Mouse (Mus musculus) neural tube, embryonic 14.5 days (tissue): ENCODE results near the gene Fam32a. TPM values are rescaled to one million over a fixed set of nuclear protein-coding genes. Genes with fewer than 3 reads are reported as not detected.

Experiments
- ATAC-seq: fragments of 200-750 bp; cut with Nextera tagmentation; 2 replicates; pipeline ENCODE4 v1.8.0; 2017; ENCODE audit warnings: low read depth, mild to moderate bottlenecking, moderate TSS enrichment, moderate library complexity
- H3K27ac ChIP-seq: fragments of 300-500 bp; sonication (generic); 2 replicates; pipeline ENCODE4 v1.5.1; 2014; ENCODE audit warnings: low read depth, mild to moderate bottlenecking, control low read depth, low read length, moderate library complexity, mixed read lengths
- H3K27me3 ChIP-seq: fragments of 300-500 bp; sonication (generic); 2 replicates; pipeline ENCODE4 v1.6.1; 2014; ENCODE audit warnings: low read length; ENCODE audit not compliant: control insufficient read depth, insufficient read depth
- H3K36me3 ChIP-seq: fragments of 300-500 bp; sonication (generic); 2 replicates; pipeline ENCODE4 v1.6.1; 2014; ENCODE audit warnings: low read length, mixed read lengths; ENCODE audit not compliant: control insufficient read depth, insufficient read depth
- H3K4me1 ChIP-seq: fragments of 300-500 bp; sonication (generic); 2 replicates; pipeline ENCODE4 v1.6.1; 2014; ENCODE audit warnings: low read length; ENCODE audit not compliant: control insufficient read depth, insufficient read depth
- H3K4me2 ChIP-seq: fragments of 300-500 bp; sonication (generic); 2 replicates; pipeline ENCODE4 v1.6.1; 2014; ENCODE audit warnings: mild to moderate bottlenecking, low read depth, low read length, control low read depth
- H3K4me3 ChIP-seq: fragments of 300-500 bp; sonication (generic); 2 replicates; pipeline ENCODE4 v1.5.1; 2014; ENCODE audit warnings: low read depth, low read length, control low read depth, mixed read lengths
- H3K9ac ChIP-seq: fragments of 300-500 bp; sonication (generic); replicated peaks from 2 replicates; pipeline ENCODE4 v1.6.1; 2014; ENCODE audit warnings: low read depth, mild to moderate bottlenecking, control low read depth, low read length, mixed read lengths
- H3K9me3 ChIP-seq: fragments of 300-500 bp; sonication (generic); 2 replicates; pipeline ENCODE4 v1.6.1; 2016; ENCODE audit warnings: low read length; ENCODE audit not compliant: control insufficient read depth
- WGBS: fragments of 180-500 bp; shearing (Covaris S2); extraction: QIAGEN DNeasy Blood & Tissue Kit; methylation state at CpG from one replicate; pipeline ENCODE4 v1.1.7; 2014; 5-methylcytosine and 5-hydroxymethylcytosine counted together
- polyA plus RNA-seq: library from polyadenylated mRNA; unstranded; fragments of >200 nt; fragmentation: Nextera tagmentation; extraction: Ambion mirVana; gene quantifications from 2 replicates; pipeline ENCODE4 v1.2.1, GENCODE M21; 2014

The Fam32a gene
- polyA plus RNA-seq, 1 experiment from 2014 or later, result 60.5 TPM

- 78% methylated on average over 4 of the region's 4 CpGs for WGBS
- Histone ChIP-seq H3K4me2 (peak overlapping the region; percentile 61), H3K27me3 (no peaks in the 10 kb centered on the region), H3K4me3 (peak overlapping the region; percentile 82; the same call in 1 of the 2 replicates), H3K9me3 (no peaks in the 10 kb centered on the region), H3K27ac (no peak overlapping the region), H3K36me3 (peaks cover 15% of the 10 kb centered on the region), H3K4me1 (peaks cover 11% of the 10 kb centered on the region), H3K9ac (no peak overlapping the region)
- ATAC-seq, result no peak
These were observed 1.2 kb downstream of the Fam32a start for GRCm38 (mm10) chr8:72220758-72221157.

- Histone ChIP-seq H3K4me3 (no peak overlapping the region), H3K4me2 (no peak overlapping the region), H3K27ac (no peak overlapping the region), H3K9ac (no peak overlapping the region), H3K4me1 (peaks cover 11% of the 10 kb centered on the region), H3K36me3 (peaks cover 15% of the 10 kb centered on the region), H3K27me3 (no peaks in the 10 kb centered on the region), H3K9me3 (no peaks in the 10 kb centered on the region)
- 94% methylated on average over 5 of the region's 5 CpGs for WGBS
- ATAC-seq, result no peak
These were observed 3.1 kb downstream of the Fam32a start for GRCm38 (mm10) chr8:72222656-72223055.

- Histone ChIP-seq H3K9ac (peak within 1 kb of the TSS; percentile 70), H3K27ac (peak within 1 kb of the TSS; percentile 95), H3K36me3 (peaks cover 4% of the 10 kb centered on the region; the same call in 1 of the 2 replicates), H3K27me3 (no peaks in the 10 kb centered on the region), H3K4me3 (peak within 1 kb of the TSS; percentile 74), H3K4me2 (peak within 1 kb of the TSS; percentile 80), H3K9me3 (no peaks in the 10 kb centered on the region), H3K4me1 (peaks cover 14% of the 10 kb centered on the region)
- WGBS, result under 1% methylated on average over 54 of the region's 54 CpGs
- ATAC-seq, result peak; percentile 96
These were observed 20.2 kb downstream of the Fam32a start, which contains the start of gene Ap1m1 for GRCm38 (mm10) chr8:72239499-72240402. Gene Ap1m1, plus strand, starts transcription at chr8:72240018.

- no peaks in the 10 kb centered on the region for H3K9me3 ChIP-seq
- peak overlapping the region; percentile 80 for H3K4me2 ChIP-seq
- peaks cover 4% of the 10 kb centered on the region; the same call in 1 of the 2 replicates for H3K36me3 ChIP-seq
- H3K27ac ChIP-seq, result peak overlapping the region; percentile 95
- H3K9ac ChIP-seq, result peak overlapping the region; percentile 70
- 1% methylated on average over 24 of the region's 24 CpGs for WGBS
- peaks cover 14% of the 10 kb centered on the region for H3K4me1 ChIP-seq
- no peak for ATAC-seq
- H3K4me3 ChIP-seq, result peak overlapping the region; percentile 74
- no peaks in the 10 kb centered on the region for H3K27me3 ChIP-seq
These were observed 20.9 kb downstream of the Fam32a start for GRCm38 (mm10) chr8:72240403-72240763.

GRCm38 (mm10) chr8:72240951-72241350, 21.4 kb downstream of the Fam32a start:
- ATAC-seq, result no peak
- Histone ChIP-seq H3K9me3 (no peaks in the 10 kb centered on the region), H3K9ac (peak overlapping the region; percentile 70; the same call in 1 of the 2 replicates), H3K4me2 (peak overlapping the region; percentile 80), H3K4me1 (peaks cover 14% of the 10 kb centered on the region), H3K36me3 (peaks cover 4% of the 10 kb centered on the region; the same call in 1 of the 2 replicates), H3K4me3 (peak overlapping the region; percentile 74), H3K27ac (no peak overlapping the region), H3K27me3 (no peaks in the 10 kb centered on the region)
- WGBS, result 64% methylated on average over 7 of the region's 7 CpGs

- Histone ChIP-seq H3K4me2 (no peak overlapping the region), H3K4me1 (peaks cover 14% of the 10 kb centered on the region), H3K9me3 (no peaks in the 10 kb centered on the region), H3K27me3 (no peaks in the 10 kb centered on the region), H3K4me3 (no peak overlapping the region), H3K9ac (no peak overlapping the region), H3K27ac (no peak overlapping the region), H3K36me3 (peaks cover 4% of the 10 kb centered on the region; the same call in 1 of the 2 replicates)
- no peak for ATAC-seq
- 100% methylated on average over 1 of the region's 1 CpGs for WGBS
These were observed 22.7 kb downstream of the Fam32a start for GRCm38 (mm10) chr8:72242226-72242625.

GRCm38 (mm10) chr8:72244610-72245009, 25.1 kb downstream of the Fam32a start:
- no peak overlapping the region for H3K4me3 ChIP-seq
- H3K36me3 ChIP-seq, result peaks cover 4% of the 10 kb centered on the region; the same call in 1 of the 2 replicates
- no peaks in the 10 kb centered on the region for H3K27me3 ChIP-seq
- WGBS, result 86% methylated on average over 2 of the region's 2 CpGs
- H3K9me3 ChIP-seq, result no peaks in the 10 kb centered on the region
- no peak overlapping the region for H3K27ac ChIP-seq
- peaks cover 14% of the 10 kb centered on the region for H3K4me1 ChIP-seq
- no peak overlapping the region for H3K4me2 ChIP-seq
- no peak for ATAC-seq
- no peak overlapping the region for H3K9ac ChIP-seq

GRCm38 (mm10) chr8:72257171-72257901, 37.8 kb downstream of the Fam32a start:
- 50% methylated on average over 7 of the region's 7 CpGs for WGBS

GRCm38 (mm10) chr8:72257902-72258238, 38.3 kb downstream of the Fam32a start:
- no peaks in the 10 kb centered on the region for H3K27me3 ChIP-seq
- H3K36me3 ChIP-seq, result peaks cover 13% of the 10 kb centered on the region
- H3K4me2 ChIP-seq, result no peak overlapping the region
- WGBS, result 93% methylated on average over 1 of the region's 1 CpGs
- no peaks in the 10 kb centered on the region for H3K9me3 ChIP-seq
- no peak for ATAC-seq
- no peak overlapping the region for H3K27ac ChIP-seq
- H3K4me1 ChIP-seq, result no peaks in the 10 kb centered on the region
- H3K9ac ChIP-seq, result no peak overlapping the region
- no peak overlapping the region for H3K4me3 ChIP-seq

More at GRCm38 (mm10) chr8:72257171-72257901, 37.8 kb downstream of the Fam32a start:
- no peak overlapping the region for H3K4me2 ChIP-seq
- peaks cover 17% of the 10 kb centered on the region for H3K36me3 ChIP-seq
- no peaks in the 10 kb centered on the region for H3K9me3 ChIP-seq
- H3K4me1 ChIP-seq, result no peaks in the 10 kb centered on the region
- H3K4me3 ChIP-seq, result no peak overlapping the region
- no peak overlapping the region for H3K9ac ChIP-seq
- H3K27ac ChIP-seq, result no peak overlapping the region
- H3K27me3 ChIP-seq, result no peaks in the 10 kb centered on the region
- ATAC-seq, result peak; percentile 28; the same call in 1 of the 2 replicates
